Mouse (Mus musculus) intestine, embryonic 16.5 days (tissue): ENCODE measurements around the gene Tubb2b. TPM values are rescaled to one million over a fixed set of nuclear protein-coding genes. Genes with fewer than 3 reads are reported as not detected.

Experiments used
- ATAC-seq: fragments of 200-750 bp; cut with Nextera tagmentation; 2 replicates; pipeline ENCODE4 v1.8.0; 2017; ENCODE audit warnings: moderate TSS enrichment, moderate library complexity
- H3K27ac ChIP-seq: fragments of 300-500 bp; sonication (generic); 2 replicates; pipeline ENCODE4 v1.5.1; 2014; ENCODE audit warnings: mild to moderate bottlenecking, low read length
- H3K27me3 ChIP-seq: fragments of 300-500 bp; sonication (generic); replicated peaks from 2 replicates; pipeline ENCODE4 v1.6.1; 2014; ENCODE audit warnings: low read length, control low read depth, mixed read lengths; ENCODE audit not compliant: control insufficient read depth, insufficient read depth
- H3K36me3 ChIP-seq: fragments of 300-500 bp; sonication (generic); 2 replicates; pipeline ENCODE4 v1.6.1; 2014; ENCODE audit warnings: low read length, control low read depth; ENCODE audit not compliant: control insufficient read depth, insufficient read depth
- H3K4me1 ChIP-seq: fragments of 300-500 bp; sonication (generic); 2 replicates; pipeline ENCODE4 v1.6.1; 2014; ENCODE audit warnings: low read length, control low read depth, mixed read lengths; ENCODE audit not compliant: control insufficient read depth, insufficient read depth
- H3K4me2 ChIP-seq: fragments of 300-500 bp; sonication (generic); 2 replicates; pipeline ENCODE4 v1.6.1; 2014; ENCODE audit warnings: low read depth, low read length, control low read depth
- H3K4me3 ChIP-seq: fragments of 300-500 bp; sonication (generic); 2 replicates; pipeline ENCODE4 v1.5.1; 2014; ENCODE audit warnings: mild to moderate bottlenecking, low read length
- H3K9ac ChIP-seq: fragments of 300-500 bp; sonication (generic); 2 replicates; pipeline ENCODE4 v1.6.1; 2014; ENCODE audit warnings: low read depth, low read length
- H3K9me3 ChIP-seq: fragments of 300-500 bp; sonication (generic); 2 replicates; pipeline ENCODE4 v1.6.1; 2016; ENCODE audit warnings: low read length, control low read depth; ENCODE audit not compliant: control insufficient read depth
- WGBS: fragments of 180-500 bp; shearing (Covaris S2); extraction: QIAGEN DNeasy Blood & Tissue Kit; methylation state at CpG from one replicate; pipeline ENCODE4 v1.1.7; 2014; 5-methylcytosine and 5-hydroxymethylcytosine counted together
- polyA plus RNA-seq: library from polyadenylated mRNA; unstranded; fragments of >200 nt; fragmentation: Nextera tagmentation; extraction: Ambion mirVana; gene quantifications from 2 replicates; pipeline ENCODE4 v1.2.1, GENCODE M21; 2015

Gene Tubb2b
- polyA plus RNA-seq, 1 experiment from 2014 or later = 36.0 TPM

DNA sequence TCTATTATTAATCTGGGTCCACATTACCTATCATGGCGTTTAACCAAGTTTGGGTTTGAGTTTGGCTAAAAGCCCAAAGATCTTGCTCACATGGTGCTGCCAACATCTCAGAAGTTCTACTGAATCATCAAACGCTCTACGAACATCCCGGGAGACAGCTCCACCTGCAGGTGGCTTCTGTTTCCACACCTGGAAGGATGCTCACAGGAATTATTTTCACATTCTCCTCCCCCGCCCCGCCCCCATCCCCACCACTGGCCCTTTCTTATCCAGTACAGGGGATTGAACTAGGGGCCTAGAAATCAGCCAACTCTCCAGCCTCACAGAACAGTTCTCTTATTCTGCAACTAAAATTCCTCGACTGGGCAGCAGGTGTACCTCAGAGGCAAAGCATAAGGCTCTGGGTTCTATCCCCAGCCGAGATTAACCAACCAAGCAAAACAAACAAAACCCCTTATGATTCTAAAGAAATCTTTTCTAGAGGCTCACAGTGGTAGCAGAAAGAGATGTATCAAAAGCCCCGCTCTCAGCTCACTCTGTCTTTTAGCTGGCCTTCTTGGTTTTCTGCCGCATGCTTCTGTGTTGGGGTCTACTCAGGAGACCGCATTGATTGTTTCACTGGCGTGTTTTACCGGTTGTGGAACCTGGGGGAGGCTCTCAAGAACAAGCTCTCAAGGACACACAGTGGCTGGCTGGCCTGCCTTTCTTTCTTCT lies 24.1 kb upstream of the Tubb2b start:
- no peaks in the 10 kb centered on the region for H3K9me3 ChIP-seq
- peaks cover 11% of the 10 kb centered on the region for H3K4me1 ChIP-seq
- H3K4me3 ChIP-seq = peak overlapping the region; percentile 10; the same call in 1 of the 2 replicates
- 0 out of 2 replicates have a peak overlapping the region, but pooled peaks have one; percentile 0 for H3K27ac ChIP-seq
- no peaks in the 10 kb centered on the region for H3K36me3 ChIP-seq
- peak; percentile 59 for ATAC-seq
- H3K27me3 ChIP-seq = no peaks in the 10 kb centered on the region
- peak overlapping the region; percentile 27; the same call in 1 of the 2 replicates for H3K9ac ChIP-seq
- 44% methylated on average over 13 of the region's 13 CpGs for WGBS
- H3K4me2 ChIP-seq = peak overlapping the region; percentile 11

DNA sequence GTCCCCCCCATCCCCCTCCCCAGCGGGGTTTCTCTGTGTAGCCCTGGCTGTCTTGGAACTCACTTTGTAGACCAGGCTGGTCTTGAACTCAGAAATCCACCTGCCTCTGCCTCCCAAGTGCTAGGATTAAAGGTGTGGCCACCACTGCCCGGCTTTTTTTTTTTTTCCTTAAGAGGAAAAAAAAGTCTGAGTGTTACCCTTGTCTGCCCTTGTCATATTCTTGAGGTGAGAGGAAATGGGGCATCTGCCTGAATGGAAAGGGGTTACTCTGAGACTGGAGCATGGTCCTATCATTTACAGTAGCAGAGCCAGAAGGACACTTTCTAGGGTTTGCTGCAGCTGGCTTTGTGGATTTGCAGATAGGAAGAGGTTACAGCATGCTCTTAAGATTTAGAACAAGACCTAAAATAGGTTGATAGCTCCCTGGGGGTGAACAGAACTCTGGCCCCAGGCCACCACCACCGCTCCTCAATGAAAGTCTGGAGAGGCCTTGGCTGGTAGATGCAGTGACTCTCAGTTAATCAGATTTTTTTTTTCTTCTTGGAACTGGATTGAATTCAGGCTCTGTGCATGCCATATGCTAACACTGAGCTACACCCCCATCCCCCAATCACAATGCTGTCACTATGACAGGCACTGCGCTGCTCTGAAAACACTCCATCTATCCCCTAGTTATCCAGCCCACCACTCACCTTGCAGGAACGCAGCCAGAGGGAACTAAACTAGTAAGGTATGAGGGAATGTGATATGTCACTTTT lies 23.2 kb upstream of the Tubb2b start:
- 71% methylated on average over 4 of the region's 5 CpGs for WGBS
- H3K27ac ChIP-seq = peak overlapping the region; percentile 9
- no peak overlapping the region for H3K9ac ChIP-seq
- H3K9me3 ChIP-seq = no peaks in the 10 kb centered on the region
- ATAC-seq = peak; percentile 17; the same call in 1 of the 2 replicates
- no peak overlapping the region for H3K4me2 ChIP-seq
- peaks cover 13% of the 10 kb centered on the region for H3K4me1 ChIP-seq
- H3K36me3 ChIP-seq = no peaks in the 10 kb centered on the region
- no peak overlapping the region for H3K4me3 ChIP-seq
- H3K27me3 ChIP-seq = no peaks in the 10 kb centered on the region

DNA sequence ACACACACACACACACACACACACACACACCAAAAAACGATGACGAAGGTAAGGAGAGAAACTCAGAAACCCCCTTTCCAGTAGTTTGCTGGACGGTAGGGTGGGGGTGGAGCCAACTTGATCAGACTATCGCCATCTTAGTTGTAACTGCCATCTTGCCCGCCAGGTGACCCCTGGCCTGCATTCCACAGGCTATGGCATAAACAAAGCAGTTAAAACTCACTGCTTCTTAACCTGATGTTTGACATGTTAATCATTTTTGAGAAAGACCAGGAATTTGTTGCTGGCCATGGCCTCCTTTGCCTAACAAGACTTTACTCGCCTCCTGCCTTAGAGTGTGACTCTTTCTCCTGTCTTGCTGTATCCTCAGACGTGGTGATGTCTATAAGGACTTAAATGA lies 22.4 kb upstream of the Tubb2b start:
- peaks cover 19% of the 10 kb centered on the region for H3K4me1 ChIP-seq
- no peak overlapping the region for H3K4me2 ChIP-seq
- no peak overlapping the region for H3K27ac ChIP-seq
- H3K36me3 ChIP-seq = no peaks in the 10 kb centered on the region
- WGBS = 43% methylated on average over 7 of the region's 7 CpGs
- H3K9me3 ChIP-seq = no peaks in the 10 kb centered on the region
- no peak for ATAC-seq
- no peak overlapping the region for H3K4me3 ChIP-seq
- H3K27me3 ChIP-seq = no peaks in the 10 kb centered on the region
- H3K9ac ChIP-seq = no peak overlapping the region

DNA sequence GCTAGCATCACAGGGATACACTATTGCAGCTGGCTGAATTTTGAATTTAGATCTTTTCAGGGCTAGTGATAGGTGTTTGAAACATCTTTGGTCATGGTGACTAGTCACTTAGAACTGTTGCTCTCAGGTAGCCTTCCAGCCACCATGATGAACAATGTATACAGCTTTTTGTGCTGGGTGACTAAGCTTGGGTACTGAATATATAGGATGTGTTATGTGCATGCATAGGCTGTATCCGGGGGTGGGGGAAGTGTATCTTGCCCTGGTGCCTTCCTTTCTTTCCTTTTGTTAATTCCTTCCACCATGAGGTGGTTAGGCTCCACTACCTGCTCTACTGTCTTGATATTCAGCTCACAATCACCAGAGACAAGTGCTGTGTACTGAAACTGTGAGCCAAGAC lies 21.2 kb upstream of the Tubb2b start:
- H3K27me3 ChIP-seq = no peaks in the 10 kb centered on the region
- ATAC-seq = no peak
- no peaks in the 10 kb centered on the region for H3K9me3 ChIP-seq
- H3K36me3 ChIP-seq = no peaks in the 10 kb centered on the region
- 93% methylated on average over 1 of the region's 1 CpGs for WGBS
- H3K4me3 ChIP-seq = no peak overlapping the region
- H3K9ac ChIP-seq = no peak overlapping the region
- H3K4me1 ChIP-seq = peaks cover 20% of the 10 kb centered on the region
- no peak overlapping the region for H3K4me2 ChIP-seq
- no peak overlapping the region for H3K27ac ChIP-seq

DNA sequence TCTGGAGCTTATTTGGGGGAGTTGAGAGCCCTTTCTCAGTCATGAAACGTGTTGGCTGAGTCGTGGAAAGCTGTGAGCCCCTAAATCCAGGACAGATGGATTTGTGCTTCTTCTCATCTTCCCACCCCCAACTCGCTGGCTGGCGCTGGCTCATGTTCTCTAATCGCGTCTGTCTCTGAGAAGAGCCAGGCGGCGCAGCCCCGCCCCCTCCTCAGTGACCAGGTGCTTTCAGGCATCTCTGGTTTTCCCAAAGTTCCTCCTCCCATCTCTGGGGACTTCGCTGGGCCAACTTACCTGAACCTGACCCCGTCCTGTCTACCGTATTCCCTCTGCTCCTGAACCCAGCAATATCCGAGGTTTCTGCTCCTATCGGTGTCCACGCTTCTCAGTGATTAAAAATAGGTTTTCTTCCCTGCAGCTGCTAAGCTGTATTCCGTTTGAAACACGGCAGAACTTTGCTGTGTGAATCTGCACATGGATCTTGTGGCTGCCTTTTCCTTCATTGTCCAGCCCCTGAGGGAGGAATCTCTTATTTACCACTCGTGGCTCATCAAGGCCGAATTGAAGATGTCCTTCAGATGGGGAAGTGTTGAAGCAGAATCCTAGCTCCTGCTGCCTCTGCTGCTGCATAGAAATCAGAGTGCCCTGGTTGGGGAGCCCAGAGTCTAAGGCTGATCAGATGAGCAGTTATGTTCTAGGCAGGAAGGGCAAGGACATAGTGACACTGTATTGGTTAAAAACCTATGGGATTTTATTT lies 20.2 kb upstream of the Tubb2b start:
- Histone ChIP-seq H3K36me3 (no peaks in the 10 kb centered on the region), H3K9ac (peak overlapping the region; percentile 42), H3K9me3 (no peaks in the 10 kb centered on the region), H3K27ac (peak overlapping the region; percentile 54), H3K4me1 (peaks cover 20% of the 10 kb centered on the region), H3K4me2 (peak overlapping the region; percentile 43), H3K27me3 (no peaks in the 10 kb centered on the region), H3K4me3 (peak overlapping the region; percentile 10; the same call in 1 of the 2 replicates)
- ATAC-seq = no peak
- WGBS = 13% methylated on average over 19 of the region's 19 CpGs

DNA sequence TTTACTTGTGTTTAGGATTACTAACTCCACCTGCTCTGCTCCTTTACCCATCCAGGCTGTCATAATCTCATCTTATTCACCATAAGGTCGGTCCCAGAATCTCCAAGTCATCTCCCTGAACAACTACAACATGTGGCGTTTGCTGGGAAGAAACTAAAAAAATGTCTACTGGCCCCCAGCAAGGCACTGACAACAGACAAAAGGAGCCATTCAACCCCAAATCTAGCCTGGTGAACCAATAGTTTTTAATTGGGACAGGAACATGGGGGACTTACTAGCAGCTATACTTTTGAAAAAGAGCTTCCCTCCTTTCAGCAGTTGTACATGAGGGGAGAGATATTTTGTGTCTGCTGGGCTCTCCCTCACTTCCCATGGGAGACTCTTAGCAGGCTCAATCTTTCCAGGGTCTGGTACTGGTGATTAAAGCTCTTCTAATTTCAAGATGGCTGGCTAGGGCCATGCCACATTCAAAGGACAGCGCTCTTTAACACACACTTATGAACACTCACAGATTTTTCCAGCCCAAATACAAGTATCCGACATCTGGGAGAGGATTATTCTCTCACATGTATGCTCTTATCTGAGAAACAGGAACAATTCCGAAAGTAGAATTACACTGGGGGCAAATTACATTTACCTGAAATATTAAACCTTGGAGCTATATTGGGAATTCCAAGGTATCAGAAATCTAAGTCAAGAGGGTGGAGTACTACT lies 19.4 kb upstream of the Tubb2b start:
- no peaks in the 10 kb centered on the region for H3K9me3 ChIP-seq
- peaks cover 20% of the 10 kb centered on the region for H3K4me1 ChIP-seq
- peak overlapping the region; percentile 80 for H3K4me2 ChIP-seq
- H3K9ac ChIP-seq = 0 out of 2 replicates have a peak overlapping the region, but pooled peaks have one; percentile 61
- no peaks in the 10 kb centered on the region for H3K36me3 ChIP-seq
- H3K27me3 ChIP-seq = no peaks in the 10 kb centered on the region
- peak overlapping the region; percentile 48 for H3K4me3 ChIP-seq
- 55% methylated on average over 5 of the region's 5 CpGs for WGBS
- ATAC-seq = no peak
- H3K27ac ChIP-seq = peak overlapping the region; percentile 54; the same call in 1 of the 2 replicates

DNA sequence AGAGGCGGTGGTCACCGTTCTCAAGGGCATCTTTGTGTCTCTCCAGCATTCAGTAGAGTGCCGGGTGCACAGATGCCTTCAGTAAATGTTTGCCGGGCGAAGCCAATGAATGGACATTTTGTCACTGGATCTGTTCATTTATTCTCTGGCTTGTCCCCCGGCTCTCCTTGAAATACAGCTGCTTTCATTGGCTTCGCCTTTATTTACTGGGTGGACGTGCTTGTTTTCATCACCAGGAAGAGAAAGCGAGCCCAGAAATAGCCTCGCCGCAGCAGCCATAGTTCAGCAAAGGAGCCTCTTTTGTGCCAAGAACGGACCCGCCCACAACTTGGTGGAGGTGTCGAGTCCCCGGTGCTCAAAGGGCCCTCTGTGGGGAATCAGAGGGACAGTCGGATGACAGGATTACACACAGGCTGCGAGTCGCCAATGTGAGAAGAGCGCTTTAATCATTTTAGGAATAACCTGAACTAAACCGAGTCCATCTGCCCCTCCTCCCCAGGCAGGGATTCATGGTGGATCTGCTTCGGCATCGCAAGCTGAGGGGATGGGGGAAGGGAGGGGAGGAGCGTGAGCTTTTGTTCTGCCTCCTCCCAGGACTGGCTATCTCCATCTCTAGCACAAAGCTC lies 18.6 kb upstream of the Tubb2b start:
- Histone ChIP-seq H3K9me3 (no peaks in the 10 kb centered on the region), H3K27ac (peak overlapping the region; percentile 60), H3K27me3 (no peaks in the 10 kb centered on the region), H3K9ac (peak overlapping the region; percentile 61), H3K4me3 (peak overlapping the region; percentile 48), H3K4me1 (peaks cover 20% of the 10 kb centered on the region), H3K4me2 (peak overlapping the region; percentile 80), H3K36me3 (no peaks in the 10 kb centered on the region)
- peak; percentile 69 for ATAC-seq
- WGBS = 2% methylated on average over 23 of the region's 23 CpGs

DNA sequence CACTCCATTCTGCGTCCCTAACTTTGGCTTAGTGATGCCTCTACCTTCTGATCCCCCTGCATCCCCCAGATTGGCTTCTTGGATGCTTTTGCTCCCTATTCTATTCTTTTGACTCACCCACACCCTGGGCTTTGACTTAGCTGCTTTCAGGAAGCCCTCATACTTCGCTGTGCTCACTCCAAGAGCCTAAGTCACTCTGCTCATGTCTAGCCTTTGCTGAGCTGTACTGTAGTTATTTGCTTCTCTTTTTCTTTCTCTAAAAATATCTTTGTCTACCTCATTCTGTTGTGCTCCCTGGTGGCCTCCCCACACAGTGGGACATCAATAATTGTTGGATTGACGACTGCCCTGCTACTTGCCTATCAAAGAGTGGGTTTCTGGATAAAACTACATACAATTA lies 17.9 kb upstream of the Tubb2b start:
- no peak overlapping the region for H3K9ac ChIP-seq
- peaks cover 20% of the 10 kb centered on the region for H3K4me1 ChIP-seq
- WGBS = 69% methylated on average over 3 of the region's 3 CpGs
- peak overlapping the region; percentile 80; the same call in 1 of the 2 replicates for H3K4me2 ChIP-seq
- peak overlapping the region; percentile 17; the same call in 1 of the 2 replicates for H3K27ac ChIP-seq
- no peaks in the 10 kb centered on the region for H3K9me3 ChIP-seq
- ATAC-seq = no peak
- no peaks in the 10 kb centered on the region for H3K27me3 ChIP-seq
- H3K4me3 ChIP-seq = no peak overlapping the region
- H3K36me3 ChIP-seq = no peaks in the 10 kb centered on the region
